Mouse (Mus musculus): ENCODE data around the gene Tomm70a. TPM values are rescaled to one million over a fixed set of nuclear protein-coding genes. Genes with fewer than 3 reads are reported as not detected.

Tomm70a gene
- total and polyA plus RNA-seq, 3 experiments: 97.4 to 162 (median 123) TPM

GRCm38 (mm10) chr16:57092911-57093605 lies 28.4 kb upstream of the Tomm70a start:
- Histone ChIP-seq H3K9me3 (replicated peaks; ENCODE audit: insufficient read depth, low read length) (no peaks in the 10 kb centered on the region), H3K4me1 (ENCODE audit: control insufficient read depth in 1 of 2, insufficient read depth in 2 of 2, low read length in 2 of 2) (no peaks in the 10 kb centered on the region), H3K27me3 (ENCODE audit: control insufficient read depth in 1 of 2, insufficient read depth in 2 of 2, low read length in 2 of 2) (peaks cover 0 to 8% of the 10 kb centered on the region in 2 experiments), H3K4me3 (ENCODE audit: control insufficient read depth in 1 of 2, insufficient read depth in 1 of 2, low read depth in 2 of 2, low read length in 2 of 2) (no peak overlapping the region), H3K9ac (ENCODE audit: control insufficient read depth, low read depth, low read length, poor library complexity, severe bottlenecking) (no peak overlapping the region), H3K36me3 (ENCODE audit: control insufficient read depth in 1 of 2, insufficient read depth in 2 of 2, low read length in 2 of 2) (no peaks in the 10 kb centered on the region), H3K27ac (ENCODE audit: control insufficient read depth, low read depth, low read length) (no peak overlapping the region), H3K79me2 (ENCODE audit: control insufficient read depth, insufficient read depth, low read length, poor library complexity) (no peaks in the 10 kb centered on the region)
- TF ChIP-seq MXI1 (IDR thresholded peaks at IDR 0.05; ENCODE audit: low read depth, low read length) (no peak), CHD2 (IDR thresholded peaks at IDR 0.05; ENCODE audit: low read length) (no peak), ELF1 (IDR thresholded peaks at IDR 0.05; ENCODE audit: low read depth, low read length) (no peak), ZKSCAN1 (IDR thresholded peaks at IDR 0.05; ENCODE audit: low read depth, low read length) (no peak), CHD1 (IDR thresholded peaks at IDR 0.05; ENCODE audit: low read depth, low read length) (no peak), UBTF (IDR thresholded peaks at IDR 0.05; ENCODE audit: borderline replicate concordance, insufficient read depth, low read depth, low read length) (no peak), ZMIZ1 (IDR thresholded peaks at IDR 0.05; ENCODE audit: low read depth, low read length) (no peak), HCFC1 (IDR thresholded peaks at IDR 0.05; ENCODE audit: low read depth, low read length) (no peak), USF2 (IDR thresholded peaks at IDR 0.05; ENCODE audit: borderline replicate concordance in 1 of 2, insufficient read depth in 1 of 2, low read depth in 1 of 2, low read length in 2 of 2) (no peak), MYB (IDR thresholded peaks at IDR 0.05; ENCODE audit: low read depth, low read length) (no peak), TBP (IDR thresholded peaks at IDR 0.05; ENCODE audit: low read depth, low read length) (no peak), RAD21 (IDR thresholded peaks at IDR 0.05; ENCODE audit: low read depth, low read length) (no peak), GATA1 (IDR thresholded peaks at IDR 0.05; ENCODE audit: low read depth, low read length) (no peak), TAL1 (IDR thresholded peaks at IDR 0.05; ENCODE audit: low read length) (no peak), NELFE (IDR thresholded peaks at IDR 0.05; ENCODE audit: low read depth, low read length) (no peak)
- DNase-seq (ENCODE audit: low read depth, low spot score): no peak

- Histone ChIP-seq H3K9me3 (replicated peaks; ENCODE audit: insufficient read depth, low read length) (no peaks in the 10 kb centered on the region), H3K27me3 (ENCODE audit: control insufficient read depth in 1 of 2, insufficient read depth in 2 of 2, low read length in 2 of 2) (peaks cover 0 to 10% of the 10 kb centered on the region in 2 experiments), H3K4me1 (ENCODE audit: control insufficient read depth in 1 of 2, insufficient read depth in 2 of 2, low read length in 2 of 2) (no peaks in the 10 kb centered on the region), H3K27ac (ENCODE audit: control insufficient read depth, low read depth, low read length) (no peak overlapping the region), H3K9ac (ENCODE audit: control insufficient read depth, low read depth, low read length, poor library complexity, severe bottlenecking) (peak overlapping the region; percentile 50), H3K36me3 (ENCODE audit: control insufficient read depth in 1 of 2, insufficient read depth in 2 of 2, low read length in 2 of 2) (no peaks in the 10 kb centered on the region), H3K79me2 (ENCODE audit: control insufficient read depth, insufficient read depth, low read length, poor library complexity) (no peaks in the 10 kb centered on the region), H3K4me3 (ENCODE audit: control insufficient read depth in 1 of 2, insufficient read depth in 1 of 2, low read depth in 2 of 2, low read length in 2 of 2) (peak overlapping the region; percentile 52 to 59)
- peak; percentile 80 for DNase-seq (ENCODE audit: low read depth, low spot score)
- TF ChIP-seq UBTF (IDR thresholded peaks at IDR 0.05; ENCODE audit: borderline replicate concordance, insufficient read depth, low read depth, low read length): no peak
- no peak for TF ChIP-seq MYB (IDR thresholded peaks at IDR 0.05; ENCODE audit: low read depth, low read length)
- TF ChIP-seq CHD1 (IDR thresholded peaks at IDR 0.05; ENCODE audit: low read depth, low read length): no peak
- TF ChIP-seq HCFC1 (IDR thresholded peaks at IDR 0.05; ENCODE audit: low read depth, low read length): no peak
- TF ChIP-seq SMC3 (IDR thresholded peaks at IDR 0.05; ENCODE audit: low read depth, low read length): no peak
- TF ChIP-seq ZKSCAN1 (IDR thresholded peaks at IDR 0.05; ENCODE audit: low read depth, low read length): no peak
- no peak for TF ChIP-seq NRF1 (IDR thresholded peaks at IDR 0.05; ENCODE audit: insufficient read depth, low read depth, low read length, poor library complexity, severe bottlenecking)
- TF ChIP-seq MAX (IDR thresholded peaks at IDR 0.05; ENCODE audit: low read length): no peak
- no peak for TF ChIP-seq JUND (IDR thresholded peaks at IDR 0.05; ENCODE audit: low read depth, low read length)
- TF ChIP-seq NELFE (IDR thresholded peaks at IDR 0.05; ENCODE audit: low read depth, low read length): no peak
- TF ChIP-seq SIN3A (IDR thresholded peaks at IDR 0.05; ENCODE audit: low read length): no peak
- no peak for TF ChIP-seq GATA1 (IDR thresholded peaks at IDR 0.05; ENCODE audit: low read depth, low read length)
- no peak for TF ChIP-seq CHD2 (IDR thresholded peaks at IDR 0.05; ENCODE audit: low read length)
These were observed 22.9 kb upstream of the Tomm70a start for GRCm38 (mm10) chr16:57098468-57099144.
